ENCODE assay signal across 24 mouse cellular contexts in genomic region chr3:143806940-143807339, GRCm38 (mm10).
DNase-seq lines count a peak whose midpoint lies in the region; ATAC-seq and TF ChIP-seq lines count a peak whose summit lies in the region.
"Had no signal": no experiment of that assay in that cellular context is flagged by ENCODE, and none has a peak within 500 bp of the region (broad histone marks: within the 10 kb centered on the region; RNA-seq: fewer than 3 reads in every experiment).

No protein-coding gene starts in this region.

- H3K4me1 ChIP-seq in lung, embryonic 14.5 days (ENCODE audit: insufficient read depth): no peaks in the 10 kb centered on the region
- no peaks in the 10 kb centered on the region for H3K4me1 ChIP-seq in intestine, embryonic 16.5 days (ENCODE audit: control insufficient read depth, insufficient read depth, low read length)
- no peaks in the 10 kb centered on the region for H3K4me1 ChIP-seq in kidney, postnatal 0 days (replicated peaks; ENCODE audit: insufficient read depth, low read length)
- H3K4me1 ChIP-seq: embryonic facial prominence, embryonic 12.5 days; forebrain, embryonic 10.5 days; forebrain, embryonic 15.5 days; hindbrain, embryonic 10.5 days; hindbrain, embryonic 15.5 days had no signal

- DNase-seq in kidney, adult 11 months: peak; percentile 4
- DNase-seq in kidney, postnatal 25 days: no peak
- DNase-seq in lung, embryonic 14.5 days: peak; percentile 26
- DNase-seq in lung, postnatal 4 days: no peak
- no peak for DNase-seq in kidney, postnatal 0 days (ENCODE audit: low spot score)
- no peak for DNase-seq in heart, adult 11 months
- DNase-seq: cerebellum, adult 9-10 months; embryo, embryonic 11 days; heart, postnatal 14 days; liver; right cerebral cortex, adult 18-20 months; thymus, postnatal 14 days had no signal

- no peak overlapping the region for H3K4me3 ChIP-seq in lung, embryonic 14.5 days (ENCODE audit: low read depth, low read length)
- no peak overlapping the region for H3K4me3 ChIP-seq in intestine, embryonic 16.5 days (ENCODE audit: low read length)
- no peak overlapping the region for H3K4me3 ChIP-seq in kidney, postnatal 0 days (replicated peaks; ENCODE audit: low read depth, low read length)
- H3K4me3 ChIP-seq: embryonic facial prominence, embryonic 12.5 days; forebrain, embryonic 10.5 days; forebrain, embryonic 15.5 days; hindbrain, embryonic 10.5 days; hindbrain, embryonic 15.5 days had no signal

- no peaks in the 10 kb centered on the region for H3K27me3 ChIP-seq in lung, embryonic 14.5 days (ENCODE audit: insufficient read depth, low read length)
- H3K27me3 ChIP-seq in intestine, embryonic 16.5 days (replicated peaks; ENCODE audit: control insufficient read depth, insufficient read depth, low read length): no peaks in the 10 kb centered on the region
- no peaks in the 10 kb centered on the region for H3K27me3 ChIP-seq in kidney, postnatal 0 days (ENCODE audit: insufficient read depth, low read length)
- H3K27me3 ChIP-seq: embryonic facial prominence, embryonic 12.5 days; forebrain, embryonic 15.5 days; hindbrain, embryonic 15.5 days; Patski had no signal

- no peaks in the 10 kb centered on the region for H3K9me3 ChIP-seq in lung, embryonic 14.5 days (ENCODE audit: low read depth, low read length)
- H3K9me3 ChIP-seq in intestine, embryonic 16.5 days (ENCODE audit: control insufficient read depth, low read length): no peaks in the 10 kb centered on the region
- H3K9me3 ChIP-seq in kidney, postnatal 0 days (replicated peaks; ENCODE audit: low read length): no peaks in the 10 kb centered on the region
- H3K9me3 ChIP-seq: embryonic facial prominence, embryonic 12.5 days; forebrain, embryonic 10.5 days; forebrain, embryonic 15.5 days; hindbrain, embryonic 10.5 days; hindbrain, embryonic 15.5 days had no signal

- H3K4me2 ChIP-seq in lung, embryonic 14.5 days: no peak overlapping the region
- no peak overlapping the region for H3K4me2 ChIP-seq in intestine, embryonic 16.5 days (ENCODE audit: low read depth, low read length)
- no peak overlapping the region for H3K4me2 ChIP-seq in kidney, postnatal 0 days (ENCODE audit: low read length)
- H3K4me2 ChIP-seq: embryonic facial prominence, embryonic 12.5 days; forebrain, embryonic 15.5 days; hindbrain, embryonic 15.5 days; midbrain, embryonic 11.5 days had no signal

- 50% methylated on average over 3 of the region's 3 CpGs for WGBS in lung, embryonic 14.5 days
- 45% methylated on average over 3 of the region's 3 CpGs for WGBS in intestine, embryonic 16.5 days
- WGBS in kidney, postnatal 0 days: 54% methylated on average over 3 of the region's 3 CpGs

- no peak overlapping the region for H3K9ac ChIP-seq in lung, embryonic 14.5 days
- H3K9ac ChIP-seq in intestine, embryonic 16.5 days (ENCODE audit: low read depth, low read length): no peak overlapping the region
- H3K9ac ChIP-seq in kidney, postnatal 0 days (ENCODE audit: low read depth, low read length): no peak overlapping the region
- H3K9ac ChIP-seq: embryonic facial prominence, embryonic 12.5 days; forebrain, embryonic 15.5 days; hindbrain, embryonic 15.5 days; liver, embryonic 14.5 days had no signal

- peak overlapping the region; percentile 52; the same call in 1 of the 2 replicates for H3K27ac ChIP-seq in lung, embryonic 14.5 days (ENCODE audit: low read depth)
- H3K27ac ChIP-seq in intestine, embryonic 16.5 days (ENCODE audit: low read length): peak overlapping the region; percentile 20; the same call in 1 of the 2 replicates
- peak overlapping the region; percentile 50 for H3K27ac ChIP-seq in kidney, postnatal 0 days
- H3K27ac ChIP-seq: embryonic facial prominence, embryonic 12.5 days; forebrain, embryonic 10.5 days; forebrain, embryonic 15.5 days; hindbrain, embryonic 10.5 days; hindbrain, embryonic 15.5 days; liver, embryonic 14.5 days had no signal

- no peak for ATAC-seq in lung, embryonic 14.5 days (ENCODE audit: insufficient read depth)
- ATAC-seq in intestine, embryonic 16.5 days: peak; percentile 72
- no peak for ATAC-seq in kidney, postnatal 0 days (replicated peaks; ENCODE audit: low FRiP score, low read depth)
- ATAC-seq in erythroid progenitor cell, adult 5-6 weeks (replicated peaks; ENCODE audit: low FRiP score, poor library complexity, severe bottlenecking): no peak
- ATAC-seq: forebrain, embryonic 15.5 days; inflammation-experienced regulatory T-cells, adult 6 months; midbrain, embryonic 16.5 days; Patski had no signal

- H3K36me3 ChIP-seq in lung, embryonic 14.5 days (ENCODE audit: insufficient read depth): no peaks in the 10 kb centered on the region
- no peaks in the 10 kb centered on the region for H3K36me3 ChIP-seq in intestine, embryonic 16.5 days (ENCODE audit: control insufficient read depth, insufficient read depth, low read length)
- no peaks in the 10 kb centered on the region for H3K36me3 ChIP-seq in kidney, postnatal 0 days (ENCODE audit: insufficient read depth, low read length)
- H3K36me3 ChIP-seq: embryonic facial prominence, embryonic 12.5 days; forebrain, embryonic 10.5 days; forebrain, embryonic 15.5 days; hindbrain, embryonic 10.5 days; hindbrain, embryonic 15.5 days had no signal

- TF ChIP-seq CTCF in lung, embryonic 14.5 days (IDR thresholded peaks at IDR 0.05; ENCODE audit: low read depth): no peak
- no peak for TF ChIP-seq CTCF in kidney, postnatal 0 days (IDR thresholded peaks at IDR 0.05; ENCODE audit: low read depth)

Comparison
In these comparisons a context has a peak if more than half of its experiments do, and no peak if none do; other contexts are left out.
1. DNase-seq: peak in kidney, adult 11 months (single experiment) and lung, embryonic 14.5 days (single experiment); none in kidney, postnatal 25 days (0 of 2), lung, postnatal 4 days (0 of 2), kidney, postnatal 0 days (single experiment) and heart, adult 11 months (single experiment).
2. Peak in every context shown above with its lines, with median percentiles within 50 percentile points of each other: H3K27ac ChIP-seq.